Mouse (Mus musculus) liver, postnatal 0 days (tissue): Measurements from ENCODE around the gene Mgst3.

Source experiments
- CTCF ChIP-seq: sonication (generic); IDR thresholded peaks from 2 replicates; pipeline ENCODE4 v1.5.1; 2016; ENCODE audit warnings: antibody characterized with exemption, low read depth
- EP300 ChIP-seq: IDR thresholded peaks from 2 replicates; pipeline ENCODE4 v1.6.1; 2016; ENCODE audit warnings: antibody characterized with exemption, low read depth, mild to moderate bottlenecking

GRCm38 (mm10) chr1:167342831-167343230 is 50.8 kb downstream of the Mgst3 start:
- TF ChIP-seq CTCF (peak; percentile 28; the same call in 1 of the 2 replicates), EP300 (no peak)
